Mouse (Mus musculus): ENCODE measurements around the gene Krt75.

- TF ChIP-seq CTCF (IDR thresholded peaks at IDR 0.05; ENCODE audit: extremely low read depth, insufficient read length, insufficient replicate concordance, low read depth, low read length) (no peak), POLR2A (IDR thresholded peaks at IDR 0.05; ENCODE audit: low read depth, low read length) (no peak)
Observed at GRCm38 (mm10) chr15:101584456-101584855, 10.8 kb upstream of the Krt75 start.

Data from small intestine, adult 2 months (tissue).